Mouse (Mus musculus) c-Kit-positive CD71-positive TER-119-negative erythroid progenitor cells, embryonic 14.5 days (primary cell): ENCODE results near the gene Kctd15.

ENCODE experiments used
- DNase-seq: peaks from one replicate; pipeline ENCODE4 v3.0.0-alpha.2; 2013; ENCODE audit warnings: low read depth

Kctd15 gene

DNA sequence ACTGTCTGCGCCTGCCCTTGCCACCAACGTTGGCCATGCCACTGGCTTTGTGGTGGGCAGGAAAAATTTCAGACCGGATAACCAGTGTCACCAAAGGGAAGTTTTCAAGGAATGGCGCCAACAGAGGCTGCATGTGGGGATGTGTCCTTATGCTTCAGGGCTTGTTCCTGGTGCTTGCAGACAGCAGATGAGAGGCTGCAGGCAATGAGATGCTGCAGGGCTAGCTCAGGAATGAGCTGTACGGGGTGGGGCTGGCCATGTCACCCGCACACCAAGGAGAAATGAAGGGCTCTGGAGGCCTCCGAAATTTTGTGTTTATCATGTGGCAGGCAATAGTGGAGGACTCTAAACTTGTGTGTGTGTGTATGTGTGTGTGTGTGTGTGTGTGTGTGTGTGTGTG, 6.6 kb upstream of the Kctd15 start:
- DNase-seq: no peak

- DNase-seq: no peak
Observed at GRCm38 (mm10) chr7:34662227-34662626, 5.7 kb upstream of the Kctd15 start.

DNA sequence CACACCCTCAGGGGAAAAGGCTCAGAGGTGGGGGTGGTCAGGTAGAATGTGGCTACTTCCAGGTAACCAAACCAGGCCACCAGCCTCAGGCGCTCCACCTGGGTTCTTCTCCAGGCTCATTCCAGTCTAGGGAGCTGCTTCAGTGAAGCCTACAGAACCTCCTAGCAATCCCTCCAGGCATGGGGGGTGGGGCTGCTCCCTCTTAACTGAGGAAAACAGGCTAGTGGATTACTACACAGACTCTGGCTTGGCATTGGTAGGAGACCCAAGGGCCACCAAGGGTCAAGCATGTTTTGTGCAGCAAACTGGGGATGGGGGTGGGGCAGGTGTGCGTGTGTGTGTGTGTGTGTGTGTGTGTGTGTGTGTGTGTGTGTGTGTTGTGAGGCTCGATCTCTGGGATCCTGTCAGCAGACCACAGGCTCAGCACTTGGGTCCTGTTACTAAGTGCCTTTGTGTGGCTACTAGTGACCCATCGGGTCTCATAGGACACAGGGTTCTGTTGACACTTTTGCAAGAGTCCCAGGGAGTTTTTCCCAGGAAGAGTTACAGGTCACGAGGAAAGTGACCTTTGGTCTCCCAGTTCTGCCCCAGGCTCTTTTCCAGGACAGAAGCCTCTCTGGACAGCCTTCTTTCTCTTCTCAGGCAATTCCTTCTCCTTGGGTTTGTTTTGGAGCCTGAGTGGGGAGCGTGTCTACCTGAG, 3.0 kb upstream of the Kctd15 start:
- DNase-seq: no peak

- no peak for DNase-seq
Observed at GRCm38 (mm10) chr7:34655086-34655839, 1.3 kb downstream of the Kctd15 start.

DNA sequence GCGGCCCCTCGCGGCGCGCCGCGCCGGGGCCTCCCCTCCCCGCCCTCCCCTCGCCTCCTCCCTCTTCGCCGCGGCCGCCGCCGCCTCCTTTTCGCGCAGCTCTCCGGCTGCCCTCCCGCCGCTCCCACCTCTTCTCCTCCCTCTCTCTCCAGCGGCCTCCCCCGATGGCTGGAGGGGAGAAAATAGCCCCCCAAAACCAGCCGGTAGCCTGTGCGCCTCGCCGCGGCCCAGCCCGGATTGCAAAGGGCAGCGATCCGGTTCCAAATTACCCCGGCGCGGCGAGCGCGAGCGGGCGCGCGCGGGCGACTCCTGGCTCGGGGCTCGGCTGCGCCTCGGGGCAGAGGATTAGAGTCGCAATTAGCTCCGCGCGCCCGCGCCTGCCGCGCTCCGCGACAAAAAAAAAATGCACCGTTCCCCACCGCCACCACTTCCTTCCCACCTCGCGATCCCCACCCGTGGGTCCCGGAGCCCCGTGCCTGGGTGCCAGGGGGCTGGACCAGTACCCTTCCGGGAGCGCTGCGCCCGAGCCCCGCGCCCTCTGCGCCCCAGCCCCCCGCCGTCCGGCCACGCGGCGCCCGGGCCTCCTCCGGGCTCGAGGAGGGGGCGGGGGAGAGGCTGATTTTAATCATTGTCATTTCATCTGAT, 2.0 kb downstream of the Kctd15 start:
- no peak for DNase-seq

DNA sequence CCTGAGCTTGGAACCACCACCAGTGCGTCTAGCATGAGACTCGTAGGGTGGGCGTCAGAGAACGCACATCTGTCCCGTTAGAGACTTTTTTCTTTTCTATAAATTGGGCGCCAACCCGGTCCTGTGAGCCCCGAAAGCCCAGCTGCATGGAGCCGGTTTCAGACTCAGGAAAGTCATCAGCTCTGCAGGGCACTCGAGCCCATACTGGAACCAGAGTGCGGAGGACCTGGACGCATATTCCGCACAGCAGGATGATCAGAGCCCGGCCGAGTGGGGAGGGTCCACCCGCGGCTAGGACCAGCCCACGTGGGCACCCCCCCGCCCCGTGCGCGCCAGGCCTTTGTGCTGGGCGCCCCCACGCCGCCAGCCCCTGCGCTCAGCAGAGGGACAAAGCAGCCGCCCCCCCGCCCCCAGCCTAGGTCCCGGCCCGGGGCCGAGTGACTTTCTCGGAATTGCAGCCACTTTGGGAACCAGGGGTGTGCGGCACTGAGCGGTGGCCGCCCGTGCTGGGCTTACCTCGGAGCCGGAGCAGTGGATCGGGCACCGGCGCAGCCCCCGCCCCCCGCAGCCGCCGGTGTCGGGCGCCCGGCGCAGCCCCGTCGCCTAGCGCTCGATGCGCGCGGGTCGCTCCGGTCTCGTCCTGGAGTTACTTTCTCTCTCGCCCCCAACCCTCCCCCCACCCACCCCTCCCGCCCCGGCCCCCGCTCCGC, 2.6 kb downstream of the Kctd15 start:
- DNase-seq: no peak

- no peak for DNase-seq
Observed at GRCm38 (mm10) chr7:34652751-34653502, 3.6 kb downstream of the Kctd15 start.

GRCm38 (mm10) chr7:34651381-34651780, 5.2 kb downstream of the Kctd15 start:
- no peak for DNase-seq

DNA sequence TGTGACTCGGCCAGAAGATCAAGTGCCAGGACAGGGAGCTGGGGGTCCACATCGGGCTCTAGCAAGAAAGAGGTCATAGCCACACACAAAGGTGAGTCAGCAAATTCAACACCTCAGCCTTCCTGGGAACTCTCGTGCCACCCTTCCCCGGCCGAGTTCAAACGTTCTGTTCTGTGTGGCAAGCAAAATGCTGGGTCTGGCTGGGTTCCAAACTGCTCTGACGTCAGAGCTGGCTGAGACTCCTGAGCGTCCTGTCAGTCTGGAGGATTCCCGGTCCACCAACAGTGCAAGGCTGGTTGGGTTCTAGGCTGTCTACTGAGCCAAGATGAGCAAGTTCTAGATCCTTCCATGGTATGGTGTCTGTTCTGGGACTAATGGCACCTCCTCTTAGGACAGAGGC, 9.5 kb downstream of the Kctd15 start:
- no peak for DNase-seq

DNA sequence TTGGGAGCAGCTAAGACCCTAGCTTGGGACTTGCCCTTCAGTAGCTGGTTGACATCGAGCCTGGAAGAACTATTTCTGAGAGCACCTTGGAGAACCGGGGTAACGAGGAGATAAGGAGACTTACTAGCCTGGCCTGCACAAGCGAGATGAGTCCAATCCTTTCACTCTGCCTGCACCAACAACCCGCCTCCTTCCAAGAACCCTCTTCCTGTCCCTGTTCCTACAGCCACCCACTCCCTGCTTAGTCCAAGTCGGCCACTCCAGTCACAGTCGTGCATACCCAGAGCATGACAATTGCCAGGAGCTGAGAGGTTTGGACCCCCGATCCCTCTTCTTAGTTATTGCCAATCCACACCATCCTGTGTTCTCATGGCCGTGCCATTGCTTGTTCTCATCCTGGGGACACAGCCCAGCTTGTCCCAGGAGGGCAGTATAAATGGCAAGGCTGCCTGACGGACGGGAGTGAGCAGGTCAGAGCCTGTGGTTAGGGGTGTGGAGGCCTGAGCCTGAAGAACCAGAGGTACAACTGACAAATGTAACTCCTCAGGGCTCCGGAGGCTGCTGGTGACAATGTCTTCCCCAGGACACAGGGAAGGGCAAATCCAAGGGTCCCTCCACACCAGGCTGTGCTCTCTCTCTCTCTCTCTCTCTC, 10.3 kb downstream of the Kctd15 start:
- no peak for DNase-seq

DNA sequence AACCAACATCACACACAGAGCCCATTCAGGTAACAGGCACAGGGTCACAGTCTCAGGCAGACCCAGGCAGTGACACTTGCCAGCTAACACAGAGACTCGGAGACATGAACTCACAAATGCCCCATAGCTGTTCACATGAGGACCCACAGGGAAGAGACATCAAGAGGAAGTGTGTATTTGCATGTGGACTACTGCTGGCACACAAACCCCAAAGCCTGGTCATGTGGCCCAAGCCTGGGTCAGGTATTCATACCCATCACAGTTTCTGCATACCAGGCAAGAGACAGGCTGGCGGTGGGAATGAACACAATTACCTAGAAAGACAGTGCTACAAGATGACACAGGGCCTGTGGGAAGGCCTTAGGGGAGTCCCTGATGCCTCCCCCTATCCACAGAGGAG, 10.9 kb downstream of the Kctd15 start:
- DNase-seq: no peak

GRCm38 (mm10) chr7:34644591-34644990, 11.9 kb downstream of the Kctd15 start:
- DNase-seq: no peak

DNA sequence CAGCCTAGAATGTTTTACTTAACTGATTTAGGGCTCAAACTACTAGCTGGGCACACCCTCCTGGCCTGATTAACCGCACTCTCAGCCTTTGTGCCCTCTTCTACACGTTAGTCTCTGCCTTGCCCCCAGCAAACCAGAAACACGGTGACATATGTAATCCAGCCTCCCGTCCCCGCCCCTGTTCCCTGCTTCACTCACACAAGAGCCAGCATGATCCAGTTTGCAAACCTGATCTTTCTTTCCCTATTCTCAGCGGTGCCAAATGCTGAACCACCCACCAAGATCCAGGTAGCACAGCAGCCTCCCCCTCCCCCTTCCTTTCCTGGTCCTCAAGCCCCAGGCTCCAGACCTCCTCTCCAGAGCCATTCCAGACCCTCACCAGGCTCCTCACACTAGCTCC, 13.2 kb downstream of the Kctd15 start:
- no peak for DNase-seq

GRCm38 (mm10) chr7:34641968-34642367, 14.6 kb downstream of the Kctd15 start:
- no peak for DNase-seq

DNA sequence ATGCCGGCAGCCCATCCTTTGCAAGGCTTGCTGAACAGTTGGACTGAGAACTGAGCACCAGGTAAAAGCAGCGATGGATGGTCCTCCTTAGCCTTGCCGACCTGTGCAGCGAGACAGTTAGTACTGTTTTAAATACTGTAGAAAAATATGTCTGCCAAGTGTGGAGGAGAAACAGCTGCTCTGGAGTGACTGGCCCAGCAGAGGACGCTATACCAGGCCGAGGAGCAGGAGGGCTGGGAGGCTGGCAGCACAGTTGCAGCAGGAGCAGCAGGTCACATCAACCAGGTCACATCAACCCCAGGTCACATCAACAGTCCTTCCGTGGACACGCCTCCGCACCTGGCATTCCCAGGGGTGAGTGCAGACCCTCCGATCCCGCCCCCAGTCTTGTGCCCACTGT, 16.7 kb downstream of the Kctd15 start:
- no peak for DNase-seq

- no peak for DNase-seq
Observed at GRCm38 (mm10) chr7:34636661-34637060, 19.9 kb downstream of the Kctd15 start.

GRCm38 (mm10) chr7:34632966-34633742, 23.4 kb downstream of the Kctd15 start:
- DNase-seq: no peak

GRCm38 (mm10) chr7:34630211-34631085, 26.1 kb downstream of the Kctd15 start:
- DNase-seq: no peak

- DNase-seq: no peak
Observed at GRCm38 (mm10) chr7:34629702-34630210, 26.8 kb downstream of the Kctd15 start.
